Mouse (Mus musculus): ENCODE data around the gene Hormad2. TPM values are rescaled to one million over a fixed set of nuclear protein-coding genes. Genes with fewer than 3 reads are reported as not detected.

The Hormad2 gene
- total RNA-seq, 2 experiments from 2014 or later = not detected

- no peak for DNase-seq (ENCODE audit: low spot score in 2 of 2)
Measured at GRCm38 (mm10) chr11:4446195-4446868, 5.4 kb upstream of the Hormad2 start.

DNA sequence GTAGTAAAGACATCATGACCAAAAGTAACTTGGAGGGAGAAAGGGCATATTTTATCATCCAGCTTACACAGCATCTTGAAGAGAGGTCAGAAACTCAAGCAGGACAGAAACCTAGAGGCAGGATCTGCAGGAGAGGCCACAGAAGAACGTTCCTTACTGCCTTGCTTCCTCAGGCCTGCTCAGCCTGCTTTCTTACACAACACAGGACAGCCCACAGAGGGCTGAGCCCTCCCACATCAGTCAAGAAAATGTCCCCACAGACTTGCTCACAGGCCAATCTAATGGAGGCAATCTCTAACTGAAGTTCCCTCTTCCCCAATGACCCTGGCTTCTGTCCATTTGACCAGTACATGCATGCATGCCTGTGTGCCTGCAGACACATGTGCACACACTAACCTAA is 1.4 kb upstream of the Hormad2 start:
- no peak for DNase-seq (ENCODE audit: low spot score in 2 of 2)

DNA sequence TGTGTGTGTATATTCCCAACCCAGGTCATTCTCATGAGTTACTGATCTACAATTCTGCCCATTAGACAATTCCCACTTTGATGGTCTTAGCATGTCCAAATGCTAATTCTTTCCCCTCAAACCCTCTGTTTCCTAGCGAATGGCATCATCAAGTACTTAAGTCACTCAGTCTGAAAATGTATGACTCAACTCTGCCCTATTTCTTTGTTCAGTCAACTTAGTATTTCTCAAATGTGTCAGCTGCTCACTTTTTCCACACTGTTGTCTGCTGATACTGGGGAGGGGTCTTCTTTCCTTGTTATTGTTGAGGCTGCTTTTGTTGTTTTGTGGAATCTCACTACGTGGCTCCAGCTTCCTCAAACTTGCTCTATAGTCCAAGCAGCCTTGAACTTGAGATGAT is 2.7 kb downstream of the Hormad2 start:
- DNase-seq (ENCODE audit: low spot score in 2 of 2) = no peak

- no peak for DNase-seq (ENCODE audit: low spot score in 2 of 2)
Measured at GRCm38 (mm10) chr11:4437318-4437717, 3.6 kb downstream of the Hormad2 start.

DNA sequence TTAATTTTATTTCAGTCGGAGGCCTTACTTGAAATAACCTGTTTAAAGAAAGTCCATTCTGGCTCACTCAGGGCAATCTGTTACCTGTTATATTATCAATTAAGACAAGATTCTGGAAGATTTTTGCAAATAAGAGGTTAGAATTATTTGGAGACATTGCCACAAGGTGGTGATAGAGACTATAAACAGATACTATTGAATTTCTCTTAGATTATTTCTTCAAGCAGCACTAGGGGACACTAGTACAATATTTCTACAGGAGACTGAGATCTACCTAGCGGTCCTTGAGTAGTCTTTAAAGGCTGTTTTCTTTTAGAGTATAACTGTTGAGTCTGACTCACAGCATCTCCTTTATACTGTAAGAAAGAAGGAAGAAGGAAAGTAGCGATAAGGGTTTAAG is 4.3 kb downstream of the Hormad2 start:
- DNase-seq (ENCODE audit: low spot score in 2 of 2) = peak in 1 of 2 experiments; percentile 47

DNA sequence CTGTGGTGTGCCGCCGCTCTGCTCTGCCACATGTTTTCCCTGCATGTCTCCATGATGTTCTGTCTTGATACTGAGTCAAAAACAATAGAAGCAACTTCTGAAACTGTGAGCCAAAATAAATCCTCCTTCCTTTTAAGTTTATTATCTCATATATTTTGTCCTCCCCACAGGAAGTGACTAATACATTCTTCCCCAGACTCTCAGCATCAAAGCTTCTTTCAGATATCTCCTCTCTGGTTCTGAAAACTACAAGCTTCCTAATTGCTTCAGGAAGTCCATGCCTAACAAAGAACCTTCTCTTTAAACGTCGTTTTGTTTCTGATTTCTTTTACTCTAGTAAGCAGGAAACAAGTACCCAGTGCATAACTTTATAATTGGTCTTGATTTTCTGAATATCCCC is 6.4 kb downstream of the Hormad2 start:
- no peak for DNase-seq (ENCODE audit: low spot score in 2 of 2)

DNA sequence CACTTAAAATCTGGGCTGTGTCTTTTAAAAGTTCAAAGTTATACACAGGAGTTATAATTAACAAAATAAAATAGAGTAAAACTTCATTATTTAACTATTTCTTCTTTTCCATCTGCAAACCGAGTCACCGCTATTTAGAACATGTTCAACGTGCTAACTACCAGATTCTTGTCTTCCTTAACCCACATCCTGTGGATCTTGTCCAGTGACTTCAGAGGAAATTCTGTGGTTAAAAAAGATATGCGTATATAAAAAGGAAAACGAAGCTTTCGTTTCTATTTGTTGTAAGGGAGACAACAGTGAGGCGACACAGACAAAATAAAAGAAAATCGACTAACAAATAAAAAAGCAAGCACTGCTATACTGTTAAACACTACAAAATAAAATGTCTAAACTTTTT is 17.1 kb downstream of the Hormad2 start:
- no peak for DNase-seq (ENCODE audit: low spot score in 2 of 2)

- no peak for DNase-seq (ENCODE audit: low spot score in 2 of 2)
Measured at GRCm38 (mm10) chr11:4422494-4423425, 18.1 kb downstream of the Hormad2 start.

DNA sequence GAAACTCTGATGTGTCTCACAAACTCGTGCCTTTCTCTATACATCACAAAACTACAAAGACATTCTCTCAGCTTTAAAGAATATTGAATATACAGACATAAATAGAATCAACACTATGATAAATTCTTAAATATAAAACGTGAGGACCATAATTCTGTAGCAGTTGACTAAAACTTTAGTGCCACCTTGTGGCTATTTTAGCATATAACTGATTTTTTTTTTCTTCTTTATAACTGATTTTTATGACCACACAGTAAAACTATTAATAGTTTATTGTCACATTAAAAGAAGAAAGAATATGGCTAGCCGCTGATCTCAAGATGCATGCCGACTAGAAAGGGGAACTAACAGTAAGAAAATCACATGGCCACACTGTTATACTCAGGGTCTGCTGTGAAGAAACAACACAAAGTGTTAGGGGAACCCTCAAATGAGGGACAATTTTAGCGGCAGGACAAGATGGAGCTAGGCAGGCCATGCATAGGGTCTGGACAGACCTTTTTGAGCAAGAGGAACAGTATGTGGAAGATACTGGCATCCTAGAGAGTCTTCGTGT is 18.9 kb downstream of the Hormad2 start:
- peak in 1 of 2 experiments; percentile 25 for DNase-seq (ENCODE audit: low spot score in 2 of 2)

DNA sequence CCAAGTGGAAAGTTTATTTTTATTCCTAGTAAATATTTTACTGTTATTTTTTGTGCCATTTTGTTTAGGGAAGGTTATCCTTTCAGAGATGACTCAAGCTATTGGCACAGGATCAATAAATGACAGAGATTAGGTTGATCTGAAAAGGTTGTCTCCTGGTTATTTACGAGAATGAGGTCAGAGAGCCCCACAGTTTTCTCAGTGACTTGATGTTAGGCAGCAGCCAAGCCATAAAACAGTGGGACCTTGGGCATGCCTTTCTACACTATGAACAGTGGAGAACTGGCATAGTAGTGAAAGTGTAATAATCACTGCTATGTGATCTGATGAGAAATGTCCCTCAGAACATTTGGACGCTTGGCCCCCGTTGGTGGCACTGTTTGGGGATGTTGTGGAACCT is 22.9 kb downstream of the Hormad2 start:
- no peak for DNase-seq (ENCODE audit: low spot score in 2 of 2)

DNA sequence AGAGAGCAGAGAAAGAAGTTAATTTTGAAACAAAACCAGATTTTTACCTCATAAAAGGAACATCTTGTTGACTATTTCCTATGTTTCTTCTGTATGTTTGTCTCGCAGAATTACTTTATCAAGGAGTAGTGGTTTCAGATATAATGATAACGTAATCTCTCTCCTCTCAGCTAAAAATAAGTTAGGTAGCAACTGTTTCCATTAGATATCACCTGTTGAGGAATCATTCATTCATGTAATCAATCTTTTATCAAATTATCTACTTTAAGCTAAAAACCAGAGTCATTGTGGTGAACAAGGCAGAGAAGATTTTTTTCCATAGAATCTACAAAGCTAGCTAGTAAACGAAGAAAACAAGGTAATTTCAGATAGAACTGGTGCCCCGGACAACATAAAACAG is 28.6 kb downstream of the Hormad2 start:
- DNase-seq (ENCODE audit: low spot score in 2 of 2) = no peak

GRCm38 (mm10) chr11:4404277-4404676 is 36.6 kb downstream of the Hormad2 start:
- no peak for DNase-seq (ENCODE audit: low spot score in 2 of 2)

DNA sequence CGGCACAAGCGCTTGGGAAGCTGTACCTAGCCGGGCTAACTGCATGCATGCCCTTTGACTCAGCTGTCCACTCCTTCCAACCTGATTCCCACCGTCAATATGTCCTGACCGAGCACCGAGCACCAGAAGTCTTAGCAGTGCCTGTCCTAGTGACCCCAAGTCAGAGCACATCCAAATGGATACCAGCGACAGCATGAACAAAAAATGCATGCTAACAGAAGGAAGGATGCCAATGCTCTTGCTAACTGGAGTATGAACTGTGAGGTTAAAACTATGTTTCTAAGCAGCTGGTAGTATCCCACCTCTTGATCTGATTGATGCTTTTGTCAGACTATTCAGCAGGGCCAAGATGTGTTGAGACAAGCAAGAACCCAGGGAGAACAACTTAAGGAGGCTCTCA is 37.5 kb downstream of the Hormad2 start:
- DNase-seq (ENCODE audit: low spot score in 2 of 2) = no peak

GRCm38 (mm10) chr11:4401251-4401650 is 39.7 kb downstream of the Hormad2 start:
- no peak for DNase-seq (ENCODE audit: low spot score in 2 of 2)

GRCm38 (mm10) chr11:4394226-4394625 is 46.7 kb downstream of the Hormad2 start:
- DNase-seq (ENCODE audit: low spot score in 2 of 2) = no peak

GRCm38 (mm10) chr11:4388018-4388417 is 52.9 kb downstream of the Hormad2 start:
- no peak for DNase-seq (ENCODE audit: low spot score in 2 of 2)

DNA sequence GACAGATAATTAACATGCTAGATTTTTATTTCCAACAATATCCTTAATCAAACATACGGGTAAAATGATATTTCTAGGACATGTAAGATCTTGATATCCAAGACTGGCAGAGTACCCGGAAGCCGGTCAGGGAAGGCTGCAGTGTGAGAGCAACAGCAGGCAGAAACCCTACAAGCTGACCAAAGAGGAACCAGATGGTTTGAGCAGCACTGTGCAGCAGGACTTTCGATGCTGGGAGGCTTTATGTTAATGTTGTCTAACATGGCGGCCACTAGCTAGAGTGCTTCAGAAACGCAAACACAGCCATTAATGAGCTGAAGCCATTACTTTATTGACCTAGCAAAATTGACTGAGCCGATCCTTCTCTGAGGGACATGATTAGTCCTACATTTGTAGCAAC is 58.6 kb downstream of the Hormad2 start:
- DNase-seq (ENCODE audit: low spot score in 2 of 2) = no peak

GRCm38 (mm10) chr11:4379857-4380256 is 61.0 kb downstream of the Hormad2 start:
- DNase-seq (ENCODE audit: low spot score in 2 of 2) = no peak

GRCm38 (mm10) chr11:4366389-4366788 is 74.5 kb downstream of the Hormad2 start:
- no peak for DNase-seq (ENCODE audit: low spot score in 2 of 2)

DNA sequence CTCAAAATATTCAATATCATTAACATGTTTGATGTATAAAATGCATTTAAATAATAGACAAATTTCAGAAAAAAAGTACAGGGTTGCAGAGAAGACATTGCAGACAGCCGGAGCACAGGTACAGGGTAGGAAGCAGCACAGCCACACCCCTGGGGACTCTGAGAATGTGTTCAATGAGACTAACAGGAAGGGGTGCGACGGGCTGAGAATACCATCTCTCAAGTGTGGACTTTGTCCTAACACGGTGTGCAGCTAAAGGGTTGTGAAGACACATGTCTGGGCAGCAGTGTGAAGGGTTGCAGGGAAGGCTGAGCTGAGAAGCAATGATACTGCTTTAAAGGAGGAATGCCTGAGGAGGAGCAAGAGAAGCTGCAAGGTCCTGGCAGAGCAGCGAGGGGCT is 85.5 kb downstream of the Hormad2 start:
- no peak for DNase-seq (ENCODE audit: low spot score in 2 of 2)

- DNase-seq (ENCODE audit: low spot score in 2 of 2) = no peak
Measured at GRCm38 (mm10) chr11:4352637-4353036, 88.3 kb downstream of the Hormad2 start.

DNA sequence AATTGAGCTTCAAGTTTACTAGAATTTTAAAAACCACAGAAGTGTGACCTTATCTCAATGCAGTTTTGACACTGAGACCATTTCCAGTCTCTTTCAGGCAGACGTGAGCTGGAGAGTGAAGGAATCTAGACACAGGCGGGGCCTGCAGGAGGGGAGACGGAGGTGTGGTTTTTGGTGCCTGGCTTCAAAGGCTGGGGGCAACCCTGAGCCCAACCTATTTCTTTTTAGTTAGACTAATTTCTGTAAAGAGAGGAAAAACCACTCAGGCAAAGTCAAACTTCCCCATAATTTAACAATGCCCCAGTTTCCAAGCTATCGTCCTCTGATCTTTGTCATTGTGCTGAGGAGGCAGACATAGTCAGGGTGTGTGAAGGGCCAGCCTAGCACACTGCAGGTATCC is 97.0 kb downstream of the Hormad2 start:
- DNase-seq (ENCODE audit: low spot score in 2 of 2) = no peak

Data from layer of hippocampus, postnatal 14 days (tissue).